Mouse (Mus musculus) liver, postnatal 0 days (tissue): Measurements from ENCODE around the gene Il12a. TPM values are rescaled to one million over a fixed set of nuclear protein-coding genes. Genes with fewer than 3 reads are reported as not detected.

Experiments used
- ATAC-seq: fragments of 200-750 bp; cut with Nextera tagmentation; 2 replicates; pipeline ENCODE4 v1.8.0; 2017; ENCODE audit warnings: mild to moderate bottlenecking, moderate library complexity
- DNase-seq: peaks from one replicate; pipeline ENCODE4 v3.0.0-alpha.2; 2016
- H3K27ac ChIP-seq: fragments of 300-500 bp; sonication (generic); 2 replicates; pipeline ENCODE4 v1.5.1; 2014; ENCODE audit warnings: antibody characterized with exemption, moderate library complexity, mild to moderate bottlenecking, low read depth
- H3K27me3 ChIP-seq: fragments of 300-500 bp; sonication (generic); 2 replicates; pipeline ENCODE4 v1.6.1; 2014; ENCODE audit warnings: low read length, control low read depth, mixed read lengths; ENCODE audit not compliant: insufficient read depth
- H3K36me3 ChIP-seq: fragments of 300-500 bp; sonication (generic); replicated peaks from 2 replicates; pipeline ENCODE4 v1.6.1; 2014; ENCODE audit warnings: mild to moderate bottlenecking, control low read depth, low read length, moderate library complexity, mixed read lengths; ENCODE audit not compliant: insufficient read depth
- H3K4me1 ChIP-seq: fragments of 300-500 bp; sonication (generic); 2 replicates; pipeline ENCODE4 v1.6.1; 2014; ENCODE audit warnings: antibody characterized with exemption, mild to moderate bottlenecking, control low read depth; ENCODE audit not compliant: insufficient read depth
- H3K4me2 ChIP-seq: fragments of 300-500 bp; sonication (generic); 2 replicates; pipeline ENCODE4 v1.6.1; 2014; ENCODE audit warnings: low read depth, mild to moderate bottlenecking, low read length, moderate library complexity, mixed read lengths
- H3K4me3 ChIP-seq: fragments of 300-500 bp; sonication (generic); 2 replicates; pipeline ENCODE4 v1.5.1; 2014; ENCODE audit warnings: low read depth, low read length
- H3K9ac ChIP-seq: fragments of 300-500 bp; sonication (generic); replicated peaks from 2 replicates; pipeline ENCODE4 v1.6.1; 2014; ENCODE audit warnings: mild to moderate bottlenecking, moderate library complexity
- H3K9me3 ChIP-seq: fragments of 300-500 bp; sonication (generic); 2 replicates; pipeline ENCODE4 v1.6.1; 2016; ENCODE audit warnings: mild to moderate bottlenecking, control low read depth, low read length, mixed read lengths
- CTCF ChIP-seq: sonication (generic); IDR thresholded peaks from 2 replicates; pipeline ENCODE4 v1.5.1; 2016; ENCODE audit warnings: antibody characterized with exemption, low read depth
- EP300 ChIP-seq: IDR thresholded peaks from 2 replicates; pipeline ENCODE4 v1.6.1; 2016; ENCODE audit warnings: antibody characterized with exemption, low read depth, mild to moderate bottlenecking
- WGBS: fragments of 180-500 bp; shearing (Covaris S2); extraction: QIAGEN DNeasy Blood & Tissue Kit; methylation state at CpG from one replicate; pipeline ENCODE4 v1.1.7; 2014; ENCODE audit not compliant: insufficient replicate concordance; 5-methylcytosine and 5-hydroxymethylcytosine counted together
- polyA plus RNA-seq: library from polyadenylated mRNA; unstranded; fragments of >200 nt; fragmentation: Nextera tagmentation; extraction: Ambion mirVana; gene quantifications from 2 replicates; pipeline ENCODE4 v1.2.1, GENCODE M21; 2015

Gene Il12a
- polyA plus RNA-seq: 3.1 and 3.2 TPM in 2 replicates

- TF ChIP-seq EP300 (no peak), CTCF (no peak)
- Histone ChIP-seq H3K27me3 (no peaks in the 10 kb centered on the region), H3K4me2 (peak within 1 kb of the TSS; percentile 61), H3K9ac (peak within 1 kb of the TSS; percentile 59), H3K9me3 (no peaks in the 10 kb centered on the region), H3K36me3 (no peaks in the 10 kb centered on the region), H3K4me3 (peak within 1 kb of the TSS; percentile 45), H3K27ac (peak within 1 kb of the TSS; percentile 76), H3K4me1 (peaks cover 7% of the 10 kb centered on the region; the same call in 1 of the 2 replicates)
- ATAC-seq: no peak
- DNase-seq: no peak
- 82% methylated on average over 4 of the region's 4 CpGs for WGBS
Measured at GRCm38 (mm10) chr3:68690344-68690743, at the start of gene Il12a. Gene Il12a (plus strand): TSS chr3:68690644.

- ATAC-seq (no peak), DNase-seq (no peak)
- H3K36me3 ChIP-seq: no peaks in the 10 kb centered on the region
- H3K27ac ChIP-seq: peak overlapping the region; percentile 6; the same call in 1 of the 2 replicates
- no peak overlapping the region for H3K4me3 ChIP-seq
- H3K4me1 ChIP-seq: 0 out of 2 replicates have a peak, but pooled peaks cover 2% of the 10 kb centered on the region
- TF ChIP-seq CTCF (no peak), EP300 (no peak)
- H3K9ac ChIP-seq: no peak overlapping the region
- 58% methylated on average over 7 of the region's 7 CpGs for WGBS
- no peak overlapping the region for H3K4me2 ChIP-seq
- H3K9me3 ChIP-seq: no peaks in the 10 kb centered on the region
- no peaks in the 10 kb centered on the region for H3K27me3 ChIP-seq
Measured at GRCm38 (mm10) chr3:68642935-68643334, 47.5 kb upstream of the Il12a start.

GRCm38 (mm10) chr3:68646387-68647130, 43.9 kb upstream of the Il12a start:
- TF ChIP-seq CTCF (peak; percentile 61), EP300 (no peak)
- no peaks in the 10 kb centered on the region for H3K36me3 ChIP-seq
- 41% methylated on average over 6 of the region's 6 CpGs for WGBS
- 0 out of 2 replicates have a peak, but pooled peaks cover 2% of the 10 kb centered on the region for H3K4me1 ChIP-seq
- DNase-seq (no peak), ATAC-seq (peak; percentile 54; the same call in 1 of the 2 replicates)
- 0 out of 2 replicates have a peak overlapping the region, but pooled peaks have one; percentile 11 for H3K27ac ChIP-seq
- H3K9ac ChIP-seq: no peak overlapping the region
- no peaks in the 10 kb centered on the region for H3K27me3 ChIP-seq
- H3K4me2 ChIP-seq: no peak overlapping the region
- H3K4me3 ChIP-seq: no peak overlapping the region
- no peaks in the 10 kb centered on the region for H3K9me3 ChIP-seq

GRCm38 (mm10) chr3:68647282-68647681, 43.2 kb upstream of the Il12a start:
- ATAC-seq (no peak), DNase-seq (no peak)
- H3K27me3 ChIP-seq: no peaks in the 10 kb centered on the region
- H3K4me2 ChIP-seq: no peak overlapping the region
- H3K36me3 ChIP-seq: no peaks in the 10 kb centered on the region
- WGBS: 74% methylated on average over 3 of the region's 3 CpGs
- no peak for TF ChIP-seq CTCF
- no peak for TF ChIP-seq EP300
- H3K4me3 ChIP-seq: no peak overlapping the region
- H3K4me1 ChIP-seq: 0 out of 2 replicates have a peak, but pooled peaks cover 2% of the 10 kb centered on the region
- H3K9me3 ChIP-seq: no peaks in the 10 kb centered on the region
- H3K9ac ChIP-seq: no peak overlapping the region
- H3K27ac ChIP-seq: 0 out of 2 replicates have a peak overlapping the region, but pooled peaks have one; percentile 11

- no peaks in the 10 kb centered on the region for H3K27me3 ChIP-seq
- H3K9me3 ChIP-seq: no peaks in the 10 kb centered on the region
- ATAC-seq: no peak
- TF ChIP-seq CTCF: no peak
- TF ChIP-seq EP300: no peak
- 0 out of 2 replicates have a peak, but pooled peaks cover 2% of the 10 kb centered on the region for H3K4me1 ChIP-seq
- H3K4me3 ChIP-seq: no peak overlapping the region
- H3K4me2 ChIP-seq: no peak overlapping the region
- no peak for DNase-seq
- H3K36me3 ChIP-seq: no peaks in the 10 kb centered on the region
- 79% methylated on average over 3 of the region's 3 CpGs for WGBS
- H3K9ac ChIP-seq: no peak overlapping the region
- no peak overlapping the region for H3K27ac ChIP-seq
Measured at GRCm38 (mm10) chr3:68650251-68650650, 40.2 kb upstream of the Il12a start.

- no peaks in the 10 kb centered on the region for H3K27me3 ChIP-seq
- TF ChIP-seq EP300 (no peak), CTCF (no peak)
- H3K4me2 ChIP-seq: no peak overlapping the region
- H3K9ac ChIP-seq: no peak overlapping the region
- no peak overlapping the region for H3K27ac ChIP-seq
- no peak overlapping the region for H3K4me3 ChIP-seq
- ATAC-seq (no peak), DNase-seq (no peak)
- H3K4me1 ChIP-seq: peaks cover 5% of the 10 kb centered on the region
- 58% methylated on average over 4 of the region's 4 CpGs for WGBS
- no peaks in the 10 kb centered on the region for H3K36me3 ChIP-seq
- H3K9me3 ChIP-seq: no peaks in the 10 kb centered on the region
Measured at GRCm38 (mm10) chr3:68656607-68657352, 33.7 kb upstream of the Il12a start.
